Mouse (Mus musculus) ovary, postnatal 10 days (tissue): ENCODE measurements at regions not wholly inside any gene's neighbourhood (a gene's known extent, or its start where the extent isn't known, plus 50 kb on each side); places are given as distances from the start of the nearest gene placed in this dataset.

ENCODE experiments used
- DNase-seq: peaks from one replicate; pipeline ENCODE4 v3.0.0; 2022; ENCODE audit warnings: low spot score

DNA sequence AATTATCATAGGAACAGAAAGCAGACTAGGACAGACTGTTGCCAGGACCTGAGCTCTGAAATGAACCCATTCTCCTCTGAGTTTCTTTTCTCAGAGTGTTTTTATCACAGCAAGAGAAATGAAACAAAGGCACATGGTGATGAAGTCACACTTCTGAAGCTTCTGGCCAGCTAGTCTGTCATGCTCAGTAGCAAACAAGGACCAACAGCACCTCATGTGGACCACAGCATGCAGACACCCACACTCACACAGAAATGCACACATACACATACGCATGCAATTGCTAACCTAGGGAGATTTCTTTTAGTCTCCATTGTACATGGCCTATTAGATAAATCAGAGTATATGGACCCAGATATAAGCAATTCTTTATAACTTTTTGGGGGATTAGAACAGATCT is 76.3 kb upstream of the Thbs1 start:
- no peak for DNase-seq

GRCm38 (mm10) chr2:118038859-118039818 is 72.5 kb upstream of the Thbs1 start:
- DNase-seq, result peak; percentile 28

GRCm38 (mm10) chr2:118039819-118040206 is 71.9 kb upstream of the Thbs1 start:
- DNase-seq, result no peak

- DNase-seq, result no peak
These were observed 69.2 kb upstream of the Thbs1 start for GRCm38 (mm10) chr2:118042380-118043055.

- DNase-seq, result no peak
These were observed 67.0 kb upstream of the Thbs1 start for GRCm38 (mm10) chr2:118044666-118045065.

- DNase-seq, result no peak
These were observed 61.4 kb upstream of the Thbs1 start for GRCm38 (mm10) chr2:118050326-118050725.

DNA sequence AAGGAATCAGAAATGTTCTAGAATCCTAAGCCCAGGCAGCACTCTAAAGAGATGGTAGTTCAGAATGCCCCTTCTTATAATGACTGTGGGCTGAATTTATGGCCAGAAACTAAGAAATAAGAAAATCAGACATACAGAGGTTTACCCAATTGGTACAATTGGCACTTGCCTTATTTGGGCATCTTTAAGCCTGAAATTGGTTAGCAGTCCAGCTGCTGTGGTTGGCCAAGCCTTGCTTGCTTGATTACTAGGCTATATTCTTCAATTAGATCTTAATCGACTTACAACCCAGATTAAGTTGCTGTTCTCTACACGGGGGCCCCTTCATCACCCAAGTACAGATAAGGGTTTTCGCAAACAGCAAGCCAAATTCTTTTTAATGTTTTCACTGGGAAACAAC is 60.1 kb upstream of the Thbs1 start:
- no peak for DNase-seq

DNA sequence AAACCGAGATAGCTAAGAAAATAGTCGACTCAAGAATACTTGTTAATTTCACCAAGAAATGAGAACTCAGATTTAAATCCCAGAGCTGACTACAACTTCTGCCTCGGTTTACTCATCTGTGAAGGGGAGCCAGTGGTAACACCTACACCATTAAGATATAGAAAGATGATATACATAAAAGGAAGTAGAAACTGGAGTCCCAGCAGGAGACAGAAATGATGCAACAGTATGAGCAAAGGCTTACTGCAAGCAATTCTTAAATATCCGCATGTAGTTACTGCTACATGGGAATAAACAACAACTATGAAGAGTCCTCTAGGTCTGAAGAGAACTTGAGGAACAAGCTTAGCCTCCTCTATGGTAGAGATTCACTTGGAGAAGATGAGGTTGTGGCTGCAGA is 58.2 kb upstream of the Thbs1 start:
- DNase-seq, result no peak

- no peak for DNase-seq
These were observed 52.9 kb upstream of the Thbs1 start for GRCm38 (mm10) chr2:118058654-118059395.

DNA sequence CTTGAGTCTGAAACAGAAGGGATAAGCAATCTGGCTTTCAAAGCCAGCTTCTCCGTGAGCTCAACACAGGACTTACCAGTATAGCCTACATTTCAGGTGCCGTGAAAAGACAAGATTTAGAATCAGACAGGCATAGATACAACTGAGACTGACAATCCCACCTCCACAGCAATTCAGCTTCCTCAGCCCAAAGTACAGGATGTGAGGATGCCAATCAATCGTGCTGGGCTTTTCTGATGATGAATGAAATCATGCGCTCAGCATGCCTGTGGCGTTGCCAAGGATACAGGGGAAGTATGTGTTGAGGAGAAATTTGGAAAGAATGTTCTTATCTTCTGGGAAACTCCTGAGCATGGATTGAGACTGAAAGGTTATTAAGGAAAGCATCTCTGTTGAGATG is 50.4 kb upstream of the Thbs1 start:
- DNase-seq, result no peak
